In the genomic region with DNA sequence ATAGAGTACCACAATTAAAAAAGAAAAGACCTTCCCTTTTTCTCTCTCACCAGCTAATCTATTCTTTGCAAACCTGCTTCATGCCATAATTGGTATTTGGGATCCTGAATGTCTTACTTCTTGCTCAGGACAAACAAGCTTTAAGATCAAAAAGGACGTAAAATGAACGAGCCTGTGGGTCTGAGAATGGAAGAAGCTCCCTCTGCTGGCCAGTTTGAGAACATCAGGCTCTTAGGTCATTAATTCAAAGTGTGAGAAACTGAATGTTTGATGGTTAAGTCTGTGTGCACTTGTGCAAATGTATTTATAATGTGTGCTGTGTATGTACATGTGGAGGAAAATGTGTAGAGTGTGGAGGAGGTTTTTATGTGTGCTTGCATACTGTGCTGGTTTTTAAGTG, we compare ENCODE assay signal across 10 mouse cellular contexts. TPM values are rescaled to one million over a fixed set of nuclear protein-coding genes. Genes with fewer than 3 reads are reported as not detected.
DNase-seq lines count a peak whose midpoint lies in the region; ATAC-seq lines count a peak whose summit lies in the region.
"Had no signal": no experiment of that assay in that cellular context is flagged by ENCODE, and none has a peak within 500 bp of the region (broad histone marks: within the 10 kb centered on the region; RNA-seq: fewer than 3 reads in every experiment).

No protein-coding gene starts in this region.

- no peak overlapping the region for H3K9ac ChIP-seq in heart, embryonic 12.5 days
- H3K9ac ChIP-seq: embryonic facial prominence, embryonic 15.5 days had no signal

- peak; percentile 11 to 55 for DNase-seq in heart, adult 18-20 months
- DNase-seq in 416B (ENCODE audit: low read depth) = peak; percentile 66
- DNase-seq in Muller cell, postnatal 12 days (ENCODE audit: inconsistent ontology term) = peak; percentile 24
- peak; percentile 54 for DNase-seq in embryo, embryonic 10 days (ENCODE audit: low spot score)
- DNase-seq in large intestine, adult 2 months (ENCODE audit: low read depth, low spot score) = peak; percentile 50
- peak; percentile 81 for DNase-seq in naive thymus-derived CD4-positive, alpha-beta T cell, adult 2 months (ENCODE audit: low read depth)
- DNase-seq in yolk sac, embryonic 10.5 days (ENCODE audit: low spot score) = no peak

- no peaks in the 10 kb centered on the region for H3K9me3 ChIP-seq in heart, embryonic 12.5 days (replicated peaks)
- H3K9me3 ChIP-seq: embryonic facial prominence, embryonic 15.5 days had no signal

- no peak for ATAC-seq in heart, embryonic 12.5 days (ENCODE audit: insufficient number of reproducible peaks, low FRiP score)

- no peaks in the 10 kb centered on the region for H3K36me3 ChIP-seq in heart, embryonic 12.5 days
- H3K36me3 ChIP-seq: embryonic facial prominence, embryonic 15.5 days had no signal

- no peak overlapping the region for H3K4me2 ChIP-seq in heart, embryonic 12.5 days
- H3K4me2 ChIP-seq: embryonic facial prominence, embryonic 15.5 days had no signal

- peaks cover 4% of the 10 kb centered on the region; the same call in 1 of the 2 replicates for H3K4me1 ChIP-seq in heart, embryonic 12.5 days (replicated peaks)
- H3K4me1 ChIP-seq: embryonic facial prominence, embryonic 15.5 days had no signal

- 42% methylated on average over 2 of the region's 2 CpGs for WGBS in heart, embryonic 12.5 days
- 4% methylated on average over 2 of the region's 2 CpGs for WGBS in large intestine, adult 2 months

- H3K4me3 ChIP-seq in heart, embryonic 12.5 days = no peak overlapping the region
- H3K4me3 ChIP-seq: embryonic facial prominence, embryonic 15.5 days had no signal

- H3K27ac ChIP-seq in heart, embryonic 12.5 days (ENCODE audit: poor library complexity, severe bottlenecking) = no peak overlapping the region
- H3K27ac ChIP-seq: embryonic facial prominence, embryonic 15.5 days had no signal

- no peaks in the 10 kb centered on the region for H3K27me3 ChIP-seq in heart, embryonic 12.5 days (replicated peaks)
- H3K27me3 ChIP-seq: embryonic facial prominence, embryonic 15.5 days had no signal

RNA-seq across cellular contexts. Expression of a gene that starts 5.0 kb away (rescaled TPM):
- under 1 TPM in 1 of 2 experiments, not detected in 1; 0.31 TPM for total RNA-seq in heart, adult 18-20 months (2021)
- 0.23 and 0.38 TPM in 2 replicates for polyA plus RNA-seq in heart, embryonic 12.5 days (2016; fragmentation: Nextera tagmentation; extraction: Ambion mirVana)
- 0.31 and 0.45 TPM in 2 replicates for polyA plus RNA-seq in large intestine, adult 2 months (2012; rRNA removed)

RNA-seq across cellular contexts. Expression of a gene that starts 21.7 kb away (rescaled TPM):
- total RNA-seq in heart, adult 18-20 months (2021) = not detected
- not detected in 2 replicates for polyA plus RNA-seq in heart, embryonic 12.5 days (2016; fragmentation: Nextera tagmentation; extraction: Ambion mirVana)
- 138 and 188 TPM in 2 replicates for polyA plus RNA-seq in large intestine, adult 2 months (2012; rRNA removed)

RNA-seq across cellular contexts. Expression of a gene that starts 59.3 kb away (rescaled TPM):
- total RNA-seq in heart, adult 18-20 months (2021) = not detected
- polyA plus RNA-seq in heart, embryonic 12.5 days (2016; fragmentation: Nextera tagmentation; extraction: Ambion mirVana) = not detected in 2 replicates
- polyA plus RNA-seq in large intestine, adult 2 months (2012; rRNA removed) = 0.05 TPM in 1 of 2 replicates, not detected in the other
- polyA plus RNA-seq: embryonic facial prominence, embryonic 15.5 days; liver, embryonic 16.5 days had no signal

Comparison
In these comparisons a context has a peak if more than half of its experiments do, and no peak if none do; other contexts are left out.
1. RNA of a gene that starts 21.7 kb away (polyA plus RNA-seq): 138 to 188 TPM in large intestine, adult 2 months; not detected in heart, embryonic 12.5 days; every median in the first group is over 100 times any median in the second.